Mouse (Mus musculus) thymus, adult 2 months (tissue): ENCODE results near the gene Senp2.

Source experiments
- CTCF ChIP-seq: fragments of 200-500 bp; IDR thresholded peaks from 2 replicates; pipeline ENCODE4 v1.5.1; 2012; ENCODE audit warnings: mild to moderate bottlenecking, control low read depth, low read length, moderate library complexity, borderline replicate concordance; ENCODE audit not compliant: control insufficient read depth, poor library complexity, insufficient read depth; ENCODE audit errors: extremely low read depth
- POLR2A ChIP-seq: fragments of 200-500 bp; IDR thresholded peaks from 2 replicates; pipeline ENCODE4 v1.6.1; 2012; ENCODE audit warnings: mild to moderate bottlenecking, low read length, control low read depth, moderate library complexity; ENCODE audit not compliant: control insufficient read depth, poor library complexity, insufficient read depth; ENCODE audit errors: extremely low read depth

- TF ChIP-seq CTCF (no peak), POLR2A (no peak)
These were observed 9.2 kb upstream of the Senp2 start for GRCm38 (mm10) chr16:21999941-22000690.
